Mouse (Mus musculus) G1E (cell line): ENCODE measurements around the gene Mrpl2.

Experiments
- CTCF ChIP-seq: IDR thresholded peaks from 2 replicates; pipeline ENCODE4 v1.5.1; 2012; ENCODE audit warnings: low read depth, low read length, inconsistent platforms, mixed read lengths
- GATA1 ChIP-seq: IDR thresholded peaks from 2 replicates; pipeline ENCODE4 v1.6.1; 2012; ENCODE audit warnings: borderline replicate concordance, low read length, inconsistent platforms, mixed read lengths

GRCm38 (mm10) chr17:46598963-46599362 lies 47.1 kb upstream of the Mrpl2 start:
- TF ChIP-seq CTCF (no peak), GATA1 (no peak)
